Mouse (Mus musculus) layer of hippocampus, adult 18-20 months (tissue): ENCODE results near the gene Agap1. TPM values are rescaled to one million over a fixed set of nuclear protein-coding genes. Genes with fewer than 3 reads are reported as not detected.

Experiments used
- DNase-seq, 2 experiments: peaks; one replicate each; pipeline ENCODE4 v3.0.0; 2022; ENCODE audit warnings: low spot score in 2 of 2
- long read RNA-seq: library from polyadenylated mRNA; stranded (forward); transcript quantifications from one replicate; pipeline ENCODE4 v2.0.0, GENCODE M21; 2021
- total RNA-seq, 2 experiments: library from RNA; stranded (reverse); gene quantifications; 2 replicates each; pipeline ENCODE4 v1.2.3; 2021

Gene Agap1
- total RNA-seq = 100 to 1,000 TPM; 289 to 304 TPM
- long read RNA-seq, partial matches to known transcripts = 4 of 31 reads
- long read RNA-seq, other reads (novel, unspliced or antisense) = 27 of 31 reads

- DNase-seq = peak; percentile 93 to 96
These were observed at the start of gene Agap1 for GRCm38 (mm10) chr1:89454196-89455123. Gene Agap1, plus strand, starts transcription at chr1:89454806.

GRCm38 (mm10) chr1:89405991-89406390, 48.6 kb upstream of the Agap1 start:
- DNase-seq = no peak

GRCm38 (mm10) chr1:89407986-89408385, 46.6 kb upstream of the Agap1 start:
- no peak for DNase-seq

GRCm38 (mm10) chr1:89413122-89413521, 41.5 kb upstream of the Agap1 start:
- no peak for DNase-seq

GRCm38 (mm10) chr1:89414563-89414962, 40.0 kb upstream of the Agap1 start:
- no peak for DNase-seq

- peak; percentile 33 to 58 for DNase-seq
These were observed 37.7 kb upstream of the Agap1 start for GRCm38 (mm10) chr1:89416929-89417328.

- DNase-seq = no peak
These were observed 34.0 kb upstream of the Agap1 start for GRCm38 (mm10) chr1:89420642-89421041.

GRCm38 (mm10) chr1:89421401-89421800, 33.2 kb upstream of the Agap1 start:
- peak in 1 of 2 experiments; percentile 29 for DNase-seq

GRCm38 (mm10) chr1:89424563-89424962, 30.0 kb upstream of the Agap1 start:
- no peak for DNase-seq

GRCm38 (mm10) chr1:89426137-89426536, 28.5 kb upstream of the Agap1 start:
- no peak for DNase-seq

- DNase-seq = no peak
These were observed 25.9 kb upstream of the Agap1 start for GRCm38 (mm10) chr1:89428671-89429070.

GRCm38 (mm10) chr1:89429946-89430640, 24.5 kb upstream of the Agap1 start:
- DNase-seq = peak in 1 of 2 experiments; percentile 31

GRCm38 (mm10) chr1:89439351-89439750, 15.3 kb upstream of the Agap1 start:
- DNase-seq = no peak

- DNase-seq = no peak
These were observed 13.2 kb upstream of the Agap1 start for GRCm38 (mm10) chr1:89441236-89441897.

- no peak for DNase-seq
These were observed 11.1 kb upstream of the Agap1 start for GRCm38 (mm10) chr1:89443512-89443911.

GRCm38 (mm10) chr1:89444014-89444413, 10.6 kb upstream of the Agap1 start:
- DNase-seq = no peak

- no peak for DNase-seq
These were observed 4.5 kb upstream of the Agap1 start for GRCm38 (mm10) chr1:89450139-89450538.

GRCm38 (mm10) chr1:89452138-89452537, 2.5 kb upstream of the Agap1 start:
- DNase-seq = no peak

GRCm38 (mm10) chr1:89453666-89454065, 940 bp upstream of the Agap1 start:
- DNase-seq = no peak

GRCm38 (mm10) chr1:89455421-89456091, 950 bp downstream of the Agap1 start:
- peak in 1 of 2 experiments; percentile 53 for DNase-seq

- DNase-seq = no peak
These were observed 1.9 kb downstream of the Agap1 start for GRCm38 (mm10) chr1:89456456-89456855.
